Mouse (Mus musculus): ENCODE results near the gene Glce.

- no peak for TF ChIP-seq USF2 (conservative IDR thresholded peaks at IDR 0.05; ENCODE audit: low read depth, low read length)
- TF ChIP-seq GABPA (IDR thresholded peaks at IDR 0.05; ENCODE audit: insufficient replicate concordance, low read depth, low read length), result no peak
- no peak for TF ChIP-seq CHD2 (IDR thresholded peaks at IDR 0.05; ENCODE audit: low read length)
- no peak for TF ChIP-seq EP300 (IDR thresholded peaks at IDR 0.05; ENCODE audit: low read length)
- no peak for TF ChIP-seq ZNF384 (IDR thresholded peaks at IDR 0.05; ENCODE audit: low read depth, low read length)
- TF ChIP-seq MAX (IDR thresholded peaks at IDR 0.05; ENCODE audit: low read length), result no peak
- no peak for TF ChIP-seq E2F4 (IDR thresholded peaks at IDR 0.05; ENCODE audit: insufficient replicate concordance, low read depth, low read length)
- TF ChIP-seq KAT2A (IDR thresholded peaks at IDR 0.05; ENCODE audit: insufficient replicate concordance, low read length), result no peak
- TF ChIP-seq TBP (conservative IDR thresholded peaks at IDR 0.05; ENCODE audit: low read depth, low read length), result no peak
- no peak for TF ChIP-seq CTCF (conservative IDR thresholded peaks at IDR 0.05 in 1 of 2, IDR thresholded peaks at IDR 0.05 in 1 of 2; ENCODE audit: low read depth in 2 of 2, low read length in 2 of 2)
- TF ChIP-seq POLR2A (IDR thresholded peaks at IDR 0.05; ENCODE audit: low read depth, low read length), result no peak
- TF ChIP-seq ELF1 (IDR thresholded peaks at IDR 0.05; ENCODE audit: low read depth, low read length), result no peak
- no peak for TF ChIP-seq UBTF (IDR thresholded peaks at IDR 0.05; ENCODE audit: low read depth, low read length)
- no peak for TF ChIP-seq USF1 (IDR thresholded peaks at IDR 0.05; ENCODE audit: low read depth, low read length)
Observed at GRCm38 (mm10) chr9:62085548-62085947, 36.9 kb downstream of the Glce start.
